Mouse (Mus musculus): ENCODE results near the gene Gm20538. TPM values are rescaled to one million over a fixed set of nuclear protein-coding genes. Genes with fewer than 3 reads are reported as not detected.
A peak's percentile ranks its signal among the peaks of the same experiment; 100 is the strongest.

The Gm20538 gene
- polyA plus RNA-seq, 1 experiment from 2014 or later, result not detected

- Histone ChIP-seq H3K9me3 (no peaks in the 10 kb centered on the region), H3K4me3 (no peak overlapping the region), H3K4me2 (replicated peaks) (no peak overlapping the region), H3K9ac (no peak overlapping the region), H3K36me3 (no peaks in the 10 kb centered on the region), H3K27me3 (replicated peaks) (no peaks in the 10 kb centered on the region), H3K4me1 (no peaks in the 10 kb centered on the region), H3K27ac (no peak overlapping the region)
- WGBS, result 88% methylated on average over 9 of the region's 9 CpGs
- no peak for ATAC-seq (ENCODE audit: low FRiP score, low read depth)
Observed at GRCm38 (mm10) chr19:44525551-44526205, 27.0 kb downstream of the Gm20538 start.

- WGBS, result 12% methylated on average over 7 of the region's 7 CpGs
- no peak overlapping the region for H3K9ac ChIP-seq
- no peak overlapping the region for H3K27ac ChIP-seq
Observed at GRCm38 (mm10) chr19:44519152-44519551, 33.5 kb downstream of the Gm20538 start.

GRCm38 (mm10) chr19:44517996-44518768, 34.4 kb downstream of the Gm20538 start:
- Histone ChIP-seq H3K36me3 (no peaks in the 10 kb centered on the region), H3K27ac (no peak overlapping the region), H3K9ac (no peak overlapping the region), H3K9me3 (no peaks in the 10 kb centered on the region), H3K27me3 (replicated peaks) (peaks cover 29% of the 10 kb centered on the region), H3K4me3 (no peak overlapping the region), H3K4me2 (replicated peaks) (no peak overlapping the region), H3K4me1 (peaks cover 32% of the 10 kb centered on the region)
- ATAC-seq (ENCODE audit: low FRiP score, low read depth), result no peak
- WGBS, result 53% methylated on average over 12 of the region's 12 CpGs

More at GRCm38 (mm10) chr19:44519152-44519551, 33.5 kb downstream of the Gm20538 start:
- ATAC-seq (ENCODE audit: low FRiP score, low read depth), result no peak
- H3K4me2 ChIP-seq (replicated peaks), result no peak overlapping the region
- H3K27me3 ChIP-seq (replicated peaks), result peaks cover 19% of the 10 kb centered on the region
- H3K4me3 ChIP-seq, result no peak overlapping the region
- peaks cover 23% of the 10 kb centered on the region for H3K4me1 ChIP-seq
- no peaks in the 10 kb centered on the region for H3K9me3 ChIP-seq
- no peaks in the 10 kb centered on the region for H3K36me3 ChIP-seq

GRCm38 (mm10) chr19:44515769-44516168, 36.9 kb downstream of the Gm20538 start:
- Histone ChIP-seq H3K36me3 (no peaks in the 10 kb centered on the region), H3K4me3 (no peak overlapping the region), H3K27ac (0 out of 2 replicates have a peak overlapping the region, but pooled peaks have one; percentile 33), H3K4me2 (replicated peaks) (no peak overlapping the region), H3K9me3 (no peaks in the 10 kb centered on the region), H3K4me1 (peaks cover 44% of the 10 kb centered on the region), H3K9ac (no peak overlapping the region), H3K27me3 (replicated peaks) (peaks cover 53% of the 10 kb centered on the region)
- WGBS, result 25% methylated on average over 6 of the region's 6 CpGs
- ATAC-seq (ENCODE audit: low FRiP score, low read depth), result no peak

- Histone ChIP-seq H3K27me3 (replicated peaks) (peaks cover 63% of the 10 kb centered on the region), H3K4me1 (peaks cover 51% of the 10 kb centered on the region), H3K4me2 (replicated peaks) (peak overlapping the region; percentile 97), H3K9ac (no peak overlapping the region), H3K36me3 (no peaks in the 10 kb centered on the region), H3K9me3 (no peaks in the 10 kb centered on the region), H3K27ac (0 out of 2 replicates have a peak overlapping the region, but pooled peaks have one; percentile 33), H3K4me3 (no peak overlapping the region)
- ATAC-seq (ENCODE audit: low FRiP score, low read depth), result peak; percentile 79
- WGBS, result 1% methylated on average over 14 of the region's 14 CpGs
Observed at GRCm38 (mm10) chr19:44514521-44515451, 37.8 kb downstream of the Gm20538 start.

GRCm38 (mm10) chr19:44513921-44514482, 38.6 kb downstream of the Gm20538 start:
- Histone ChIP-seq H3K9me3 (no peaks in the 10 kb centered on the region), H3K4me1 (peaks cover 55% of the 10 kb centered on the region), H3K4me2 (replicated peaks) (peak overlapping the region; percentile 97), H3K27ac (no peak overlapping the region), H3K9ac (no peak overlapping the region), H3K36me3 (no peaks in the 10 kb centered on the region), H3K27me3 (replicated peaks) (peaks cover 68% of the 10 kb centered on the region), H3K4me3 (no peak overlapping the region)
- no peak for ATAC-seq (ENCODE audit: low FRiP score, low read depth)
- 16% methylated on average over 7 of the region's 7 CpGs for WGBS

GRCm38 (mm10) chr19:44513054-44513833, 39.4 kb downstream of the Gm20538 start:
- Histone ChIP-seq H3K27me3 (replicated peaks) (peaks cover 72% of the 10 kb centered on the region), H3K36me3 (no peaks in the 10 kb centered on the region), H3K4me3 (no peak overlapping the region), H3K9me3 (no peaks in the 10 kb centered on the region), H3K4me2 (replicated peaks) (peak overlapping the region; percentile 97), H3K9ac (no peak overlapping the region), H3K4me1 (peaks cover 52% of the 10 kb centered on the region), H3K27ac (no peak overlapping the region)
- WGBS, result 14% methylated on average over 11 of the region's 11 CpGs
- ATAC-seq (ENCODE audit: low FRiP score, low read depth), result no peak

- no peak for ATAC-seq (ENCODE audit: low FRiP score, low read depth)
Observed at GRCm38 (mm10) chr19:44512601-44513000, 40.0 kb downstream of the Gm20538 start.

GRCm38 (mm10) chr19:44511451-44512231, 41.0 kb downstream of the Gm20538 start:
- ATAC-seq (ENCODE audit: low FRiP score, low read depth), result peak; percentile 15

More at GRCm38 (mm10) chr19:44512601-44513000, 40.0 kb downstream of the Gm20538 start:
- peaks cover 71% of the 10 kb centered on the region for H3K27me3 ChIP-seq (replicated peaks)
- WGBS, result 25% methylated on average over 5 of the region's 5 CpGs
- no peaks in the 10 kb centered on the region for H3K9me3 ChIP-seq
- H3K9ac ChIP-seq, result no peak overlapping the region
- no peak overlapping the region for H3K4me3 ChIP-seq
- peak overlapping the region; percentile 97 for H3K4me2 ChIP-seq (replicated peaks)
- H3K36me3 ChIP-seq, result no peaks in the 10 kb centered on the region
- H3K4me1 ChIP-seq, result peaks cover 52% of the 10 kb centered on the region
- no peak overlapping the region for H3K27ac ChIP-seq

GRCm38 (mm10) chr19:44510534-44511175, 42.0 kb downstream of the Gm20538 start:
- peak overlapping the region; percentile 97 for H3K4me2 ChIP-seq (replicated peaks)
- no peak for ATAC-seq (ENCODE audit: low FRiP score, low read depth)
- peak overlapping the region; percentile 49 for H3K4me3 ChIP-seq
- no peaks in the 10 kb centered on the region for H3K36me3 ChIP-seq
- H3K27ac ChIP-seq, result no peak overlapping the region
- no peaks in the 10 kb centered on the region for H3K9me3 ChIP-seq
- peaks cover 64% of the 10 kb centered on the region for H3K27me3 ChIP-seq (replicated peaks)
- 6% methylated on average over 12 of the region's 12 CpGs for WGBS
- H3K4me1 ChIP-seq, result peaks cover 47% of the 10 kb centered on the region
- H3K9ac ChIP-seq, result no peak overlapping the region

More at GRCm38 (mm10) chr19:44511451-44512231, 41.0 kb downstream of the Gm20538 start:
- peaks cover 52% of the 10 kb centered on the region for H3K4me1 ChIP-seq
- no peaks in the 10 kb centered on the region for H3K9me3 ChIP-seq
- no peaks in the 10 kb centered on the region for H3K36me3 ChIP-seq
- H3K27me3 ChIP-seq (replicated peaks), result peaks cover 64% of the 10 kb centered on the region
- no peak overlapping the region for H3K27ac ChIP-seq
- WGBS, result under 1% methylated on average over 66 of the region's 66 CpGs
- peak overlapping the region; percentile 56 for H3K9ac ChIP-seq
- peak overlapping the region; percentile 97 for H3K4me2 ChIP-seq (replicated peaks)
- H3K4me3 ChIP-seq, result peak overlapping the region; percentile 49
